Mouse (Mus musculus) hindbrain, embryonic 14.5 days (tissue): ENCODE measurements around the gene Spint5. TPM values are rescaled to one million over a fixed set of nuclear protein-coding genes. Genes with fewer than 3 reads are reported as not detected.

ENCODE experiments used
- ATAC-seq: fragments of 200-750 bp; cut with Nextera tagmentation; 2 replicates; pipeline ENCODE4 v1.8.0; 2017; ENCODE audit warnings: moderate number of reproducible peaks, mild to moderate bottlenecking, moderate TSS enrichment, moderate library complexity; ENCODE audit not compliant: low FRiP score
- DNase-seq: peaks from one replicate; pipeline ENCODE4 v3.0.0-alpha.2; 2015; ENCODE audit warnings: low spot score
- H3K27ac ChIP-seq: fragments of 300-500 bp; sonication (generic); 2 replicates; pipeline ENCODE4 v1.5.1; 2014; ENCODE audit warnings: mild to moderate bottlenecking, moderate library complexity
- H3K27me3 ChIP-seq: fragments of 300-500 bp; sonication (generic); 2 replicates; pipeline ENCODE4 v1.6.1; 2014; ENCODE audit warnings: mild to moderate bottlenecking, low read length, mixed read lengths; ENCODE audit not compliant: control insufficient read depth, insufficient read depth
- H3K36me3 ChIP-seq: fragments of 300-500 bp; sonication (generic); replicated peaks from 2 replicates; pipeline ENCODE4 v1.6.1; 2014; ENCODE audit not compliant: control insufficient read depth, insufficient read depth
- H3K4me1 ChIP-seq: fragments of 300-500 bp; sonication (generic); replicated peaks from 2 replicates; pipeline ENCODE4 v1.6.1; 2014; ENCODE audit warnings: antibody characterized with exemption, low read length, mixed read lengths; ENCODE audit not compliant: control insufficient read depth, insufficient read depth
- H3K4me2 ChIP-seq: fragments of 300-500 bp; sonication (generic); replicated peaks from 2 replicates; pipeline ENCODE4 v1.6.1; 2014; ENCODE audit warnings: mild to moderate bottlenecking, moderate library complexity
- H3K4me3 ChIP-seq: fragments of 300-500 bp; sonication (generic); replicated peaks from 2 replicates; pipeline ENCODE4 v1.5.1; 2014; ENCODE audit warnings: mild to moderate bottlenecking, low read length
- H3K9ac ChIP-seq: fragments of 300-500 bp; sonication (generic); 2 replicates; pipeline ENCODE4 v1.6.1; 2014
- H3K9me3 ChIP-seq: fragments of 300-500 bp; sonication (generic); 2 replicates; pipeline ENCODE4 v1.6.1; 2016; ENCODE audit warnings: low read length; ENCODE audit not compliant: control insufficient read depth
- whole genome bisulfite sequencing: fragments of 180-500 bp; shearing (Covaris S2); extraction: QIAGEN DNeasy Blood & Tissue Kit; methylation state at CpG from one replicate; pipeline ENCODE4 v1.1.7; 2014; 5-methylcytosine and 5-hydroxymethylcytosine counted together
- polyA plus RNA-seq: library from polyadenylated mRNA; unstranded; fragments of >200 nt; fragmentation: Nextera tagmentation; extraction: Ambion mirVana; gene quantifications from 2 replicates; pipeline ENCODE4 v1.2.1, GENCODE M21; 2014

Gene Spint5
- polyA plus RNA-seq, 1 experiment from 2014 or later: not detected

GRCm38 (mm10) chr2:164762593-164762992 is 47.5 kb downstream of the Spint5 start:
- Histone ChIP-seq H3K4me1 (no peaks in the 10 kb centered on the region), H3K4me3 (no peak overlapping the region), H3K27me3 (no peaks in the 10 kb centered on the region), H3K27ac (no peak overlapping the region), H3K4me2 (no peak overlapping the region), H3K9me3 (no peaks in the 10 kb centered on the region), H3K9ac (no peak overlapping the region), H3K36me3 (peaks cover 88% of the 10 kb centered on the region)
- WGBS: 89% methylated on average over 7 of the region's 7 CpGs
- DNase-seq (no peak), ATAC-seq (no peak)

- H3K4me2 ChIP-seq: no peak overlapping the region
- 86% methylated on average over 3 of the region's 3 CpGs for WGBS
- ATAC-seq (no peak), DNase-seq (no peak)
- H3K36me3 ChIP-seq: peaks cover 65% of the 10 kb centered on the region
- H3K9me3 ChIP-seq: no peaks in the 10 kb centered on the region
- H3K27ac ChIP-seq: no peak overlapping the region
- H3K27me3 ChIP-seq: no peaks in the 10 kb centered on the region
- peaks cover 9% of the 10 kb centered on the region for H3K4me1 ChIP-seq
- no peak overlapping the region for H3K9ac ChIP-seq
- no peak overlapping the region for H3K4me3 ChIP-seq
These were observed 50.7 kb downstream of the Spint5 start for GRCm38 (mm10) chr2:164765841-164766240.

Other genes with a start within 250 kb of the Spint5 start
- gene Trp53tg5, start 241.6 kb upstream of the Spint5 start, polyA plus RNA-seq: 0.28 TPM in 1 of 2 replicates, not detected in the other
- gene Dbndd2, start 229.2 kb upstream of the Spint5 start, polyA plus RNA-seq: 13.8 and 14.4 TPM in 2 replicates
- 109 and 110 TPM in 2 replicates for gene Pigt, start 217.8 kb upstream of the Spint5 start, polyA plus RNA-seq
- 2.4 and 4.0 TPM in 2 replicates for gene Wfdc2, start 152.9 kb upstream of the Spint5 start, polyA plus RNA-seq
- gene Spint3, start 141.8 kb upstream of the Spint5 start, polyA plus RNA-seq: not detected in 2 replicates
- 0.25 TPM in 1 of 2 replicates, not detected in the other for gene Wfdc6a, start 129.9 kb upstream of the Spint5 start, polyA plus RNA-seq
- gene Eppin, start 121.7 kb upstream of the Spint5 start, polyA plus RNA-seq: not detected in 2 replicates
- not detected in 2 replicates for gene Wfdc6b, start 101.8 kb upstream of the Spint5 start, polyA plus RNA-seq
- not detected in 2 replicates for gene Wfdc8, start 101.7 kb upstream of the Spint5 start, polyA plus RNA-seq
- gene Wfdc16, start 76.5 kb upstream of the Spint5 start, polyA plus RNA-seq: not detected in 2 replicates
- not detected in 2 replicates for gene Wfdc10, start 59.3 kb upstream of the Spint5 start, polyA plus RNA-seq
- not detected in 2 replicates for gene Wfdc9, start 58.7 kb upstream of the Spint5 start, polyA plus RNA-seq
- gene Wfdc11, start 41.2 kb upstream of the Spint5 start, polyA plus RNA-seq: not detected in 2 replicates
- 0.26 TPM in 1 of 2 replicates, not detected in the other for gene Wfdc13, start 30.2 kb upstream of the Spint5 start, polyA plus RNA-seq
- not detected in 2 replicates for gene Spint4, start 16.8 kb upstream of the Spint5 start, polyA plus RNA-seq
- gene Wfdc3, start 30.6 kb downstream of the Spint5 start, polyA plus RNA-seq: 0.78 and 1.4 TPM in 2 replicates
- 46.6 and 50.3 TPM in 2 replicates for gene Dnttip1, start 30.7 kb downstream of the Spint5 start, polyA plus RNA-seq
- gene Ube2c, start 54.6 kb downstream of the Spint5 start, polyA plus RNA-seq: 59.4 and 67.9 TPM in 2 replicates
- 0.39 TPM in 1 of 2 replicates, not detected in the other for gene Tnnc2, start 64.7 kb downstream of the Spint5 start, polyA plus RNA-seq
- 33.3 and 40.8 TPM in 2 replicates for gene Snx21, start 70.5 kb downstream of the Spint5 start, polyA plus RNA-seq
- 18.3 and 20.8 TPM in 2 replicates for gene Acot8, start 89.6 kb downstream of the Spint5 start, polyA plus RNA-seq
- gene Zswim3, start 89.8 kb downstream of the Spint5 start, polyA plus RNA-seq: 16.4 and 17.0 TPM in 2 replicates
- 25.7 and 26.7 TPM in 2 replicates for gene Zswim1, start 107.4 kb downstream of the Spint5 start, polyA plus RNA-seq
- gene Spata25, start 113.2 kb downstream of the Spint5 start, polyA plus RNA-seq: not detected in 2 replicates
- gene Ctsa, start 117.6 kb downstream of the Spint5 start, polyA plus RNA-seq: 85.9 and 89.6 TPM in 2 replicates
- gene Neurl2, start 118.2 kb downstream of the Spint5 start, polyA plus RNA-seq: 5.8 and 7.9 TPM in 2 replicates
- gene Pltp, start 142.4 kb downstream of the Spint5 start, polyA plus RNA-seq: 148 and 167 TPM in 2 replicates
- 72.9 and 74.7 TPM in 2 replicates for gene Pcif1, start 164.0 kb downstream of the Spint5 start, polyA plus RNA-seq
- gene Zfp335, start 196.5 kb downstream of the Spint5 start, polyA plus RNA-seq: 14.6 and 15.4 TPM in 2 replicates
- gene Mmp9, start 225.5 kb downstream of the Spint5 start, polyA plus RNA-seq: 28.8 and 33.2 TPM in 2 replicates
- 62.1 and 73.6 TPM in 2 replicates for gene Slc12a5, start 245.5 kb downstream of the Spint5 start, polyA plus RNA-seq